Mouse (Mus musculus) heart, embryonic 14.5 days (tissue): ENCODE data around the gene Ccser1. TPM values are rescaled to one million over a fixed set of nuclear protein-coding genes. Genes with fewer than 3 reads are reported as not detected.

Experiments used
- ATAC-seq: fragments of 200-750 bp; cut with Nextera tagmentation; 2 replicates; pipeline ENCODE4 v1.8.0; 2017; ENCODE audit warnings: low read depth, moderate TSS enrichment; ENCODE audit not compliant: insufficient number of reproducible peaks, insufficient read depth, low FRiP score
- H3K27ac ChIP-seq, 2 experiments: fragments of 200-500 bp in 1 of 2; fragments of 300-500 bp in 1 of 2; sonication (generic) in 1 of 2; replicated peaks in 1 of 2; 2 replicates each; pipeline ENCODE4 v1.5.1; 2012 to 2014; ENCODE audit warnings: low read depth in 2 of 2, low read length in 2 of 2, control low read depth in 1 of 2, mild to moderate bottlenecking in 1 of 2, mixed read lengths in 1 of 2; ENCODE audit not compliant: control insufficient read depth in 1 of 2, insufficient read depth in 1 of 2
- H3K27me3 ChIP-seq: fragments of 300-500 bp; sonication (generic); 2 replicates; pipeline ENCODE4 v1.6.1; 2014; ENCODE audit warnings: mild to moderate bottlenecking, low read length, control low read depth; ENCODE audit not compliant: control insufficient read depth, insufficient read depth
- H3K36me3 ChIP-seq: fragments of 300-500 bp; sonication (generic); 2 replicates; pipeline ENCODE4 v1.6.1; 2014; ENCODE audit warnings: mild to moderate bottlenecking, control low read depth, low read length, mixed read lengths; ENCODE audit not compliant: control insufficient read depth, insufficient read depth
- H3K4me1 ChIP-seq, 2 experiments: fragments of 200-500 bp in 1 of 2; fragments of 300-500 bp in 1 of 2; sonication (generic) in 1 of 2; 2 replicates each; pipeline ENCODE4 v1.6.1; 2012 to 2014; ENCODE audit warnings: low read length in 2 of 2, control low read depth in 1 of 2, mixed read lengths in 1 of 2; ENCODE audit not compliant: control insufficient read depth in 2 of 2, insufficient read depth in 2 of 2
- H3K4me2 ChIP-seq: fragments of 300-500 bp; sonication (generic); 2 replicates; pipeline ENCODE4 v1.6.1; 2014; ENCODE audit warnings: mild to moderate bottlenecking, low read length
- H3K4me3 ChIP-seq, 2 experiments: fragments of 200-500 bp in 1 of 2; fragments of 300-500 bp in 1 of 2; sonication (generic) in 1 of 2; 2 replicates each; pipeline ENCODE4 v1.5.1; 2012 to 2014; ENCODE audit warnings: low read length in 2 of 2, mild to moderate bottlenecking in 2 of 2, control low read depth in 1 of 2, low read depth in 1 of 2, moderate library complexity in 1 of 2; ENCODE audit not compliant: control insufficient read depth in 1 of 2, insufficient read depth in 1 of 2
- H3K9ac ChIP-seq: fragments of 300-500 bp; sonication (generic); 2 replicates; pipeline ENCODE4 v1.6.1; 2014; ENCODE audit warnings: mild to moderate bottlenecking, low read length
- H3K9me3 ChIP-seq: fragments of 300-500 bp; sonication (generic); 2 replicates; pipeline ENCODE4 v1.6.1; 2016; ENCODE audit warnings: low read length, control low read depth; ENCODE audit not compliant: control insufficient read depth
- WGBS: fragments of 180-500 bp; shearing (Covaris S2); extraction: QIAGEN DNeasy Blood & Tissue Kit; methylation state at CpG from one replicate; pipeline ENCODE4 v1.1.7; 2014; 5-methylcytosine and 5-hydroxymethylcytosine counted together
- polyA plus RNA-seq: library from polyadenylated mRNA; unstranded; fragments of >200 nt; fragmentation: Nextera tagmentation; extraction: Ambion mirVana; gene quantifications from 2 replicates; pipeline ENCODE4 v1.2.1, GENCODE M21; 2014

The Ccser1 gene
- polyA plus RNA-seq, 1 experiment from 2014 or later = 3.7 TPM

DNA sequence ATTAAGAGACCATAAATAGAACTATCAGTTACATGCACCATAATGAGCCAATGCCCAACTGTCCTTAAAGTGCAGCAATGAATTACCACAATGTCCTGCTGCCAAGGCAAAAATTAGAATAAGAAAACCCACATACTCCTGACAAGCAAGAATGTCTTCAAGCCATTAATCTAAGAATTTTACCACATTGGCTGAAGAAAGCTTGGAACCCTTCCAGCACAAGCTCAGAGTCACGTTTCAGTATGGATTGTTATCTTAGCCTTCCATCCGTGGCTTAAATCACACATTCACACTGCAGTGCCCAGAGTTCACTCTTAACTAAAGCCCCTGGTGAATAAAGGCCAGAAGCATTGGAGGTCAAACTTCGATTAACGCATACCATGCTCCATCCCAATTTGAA lies 115.4 kb downstream of the Ccser1 start:
- no peak overlapping the region for H3K4me3 ChIP-seq
- H3K4me2 ChIP-seq = no peak overlapping the region
- ATAC-seq = no peak
- WGBS = 43% methylated on average over 4 of the region's 4 CpGs
- 0 out of 4 replicates have a peak, but pooled peaks cover 0 to 3% of the 10 kb centered on the region in 2 experiments for H3K4me1 ChIP-seq
- H3K27ac ChIP-seq = no peak overlapping the region
- H3K9ac ChIP-seq = no peak overlapping the region
- no peaks in the 10 kb centered on the region for H3K36me3 ChIP-seq
- no peaks in the 10 kb centered on the region for H3K9me3 ChIP-seq
- no peaks in the 10 kb centered on the region for H3K27me3 ChIP-seq

DNA sequence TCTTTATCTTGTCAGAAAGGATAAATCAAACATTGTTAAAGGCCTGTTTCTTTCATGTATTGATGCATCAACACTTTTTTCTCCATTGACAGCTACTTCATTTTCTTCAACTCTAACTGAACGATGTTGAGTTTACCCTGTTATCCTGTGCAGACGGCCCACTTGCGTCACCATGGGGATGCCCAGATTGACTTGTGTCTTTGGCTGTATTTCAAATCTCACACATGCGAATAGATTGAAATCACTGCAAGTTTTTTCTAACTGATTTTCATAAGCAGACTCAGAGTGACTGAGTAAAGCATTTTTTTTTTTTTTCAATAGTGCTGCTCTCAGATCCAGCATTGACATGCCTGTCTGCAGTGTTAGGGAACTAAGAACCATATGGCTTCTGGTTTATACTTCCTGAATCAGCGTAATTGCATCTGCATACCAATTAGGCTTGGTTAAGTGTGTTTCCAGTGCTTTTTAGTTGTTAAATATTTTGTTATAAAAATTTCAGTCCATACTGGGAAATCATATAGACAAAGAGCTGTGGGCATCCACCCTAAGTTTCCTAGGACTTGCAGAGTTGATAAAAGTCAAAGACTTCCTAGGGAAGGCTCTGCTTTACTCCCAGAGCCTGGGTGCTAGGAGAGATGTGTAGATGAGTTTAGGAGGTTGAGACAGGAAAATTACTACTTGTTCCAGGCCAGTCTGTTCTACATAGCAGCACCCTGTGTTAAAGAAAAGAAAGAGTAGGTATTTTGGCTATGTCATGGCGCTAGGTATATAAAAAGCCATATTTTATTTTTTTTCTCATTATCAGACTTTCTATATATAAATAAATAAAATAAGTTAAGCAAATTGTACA lies 116.3 kb downstream of the Ccser1 start:
- ATAC-seq = no peak
- H3K36me3 ChIP-seq = no peaks in the 10 kb centered on the region
- H3K27ac ChIP-seq = no peak overlapping the region
- no peaks in the 10 kb centered on the region for H3K27me3 ChIP-seq
- no peak overlapping the region for H3K4me3 ChIP-seq
- no peaks in the 10 kb centered on the region for H3K9me3 ChIP-seq
- 73% methylated on average over 6 of the region's 6 CpGs for WGBS
- H3K9ac ChIP-seq = no peak overlapping the region
- H3K4me1 ChIP-seq = 0 out of 4 replicates have a peak, but pooled peaks cover 0 to 3% of the 10 kb centered on the region in 2 experiments
- no peak overlapping the region for H3K4me2 ChIP-seq

DNA sequence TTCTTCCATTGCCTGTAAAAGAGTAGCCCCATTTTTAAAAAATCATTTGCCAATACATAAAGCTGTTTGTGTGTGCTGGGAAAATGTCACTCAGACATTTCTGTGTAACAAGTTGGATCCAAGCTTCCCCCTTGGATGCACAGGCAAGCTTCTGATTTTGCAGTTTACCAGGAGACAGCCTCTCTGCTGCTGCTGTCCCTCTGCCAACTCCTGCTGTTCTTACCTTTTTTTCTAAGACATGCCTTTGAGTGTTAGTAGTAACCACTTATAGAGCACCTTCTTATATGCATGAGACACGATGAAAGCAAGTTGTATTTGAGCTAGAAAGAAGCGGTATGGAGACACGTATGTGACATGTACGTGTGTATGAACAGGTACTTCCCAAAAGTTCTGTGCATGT lies 120.3 kb downstream of the Ccser1 start:
- Histone ChIP-seq H3K27ac (no peak overlapping the region), H3K4me2 (no peak overlapping the region), H3K36me3 (no peaks in the 10 kb centered on the region), H3K9me3 (no peaks in the 10 kb centered on the region), H3K9ac (no peak overlapping the region), H3K4me1 (0 out of 4 replicates have a peak, but pooled peaks cover 0 to 3% of the 10 kb centered on the region in 2 experiments), H3K4me3 (no peak overlapping the region), H3K27me3 (no peaks in the 10 kb centered on the region)
- ATAC-seq = no peak
- 88% methylated on average over 4 of the region's 4 CpGs for WGBS

DNA sequence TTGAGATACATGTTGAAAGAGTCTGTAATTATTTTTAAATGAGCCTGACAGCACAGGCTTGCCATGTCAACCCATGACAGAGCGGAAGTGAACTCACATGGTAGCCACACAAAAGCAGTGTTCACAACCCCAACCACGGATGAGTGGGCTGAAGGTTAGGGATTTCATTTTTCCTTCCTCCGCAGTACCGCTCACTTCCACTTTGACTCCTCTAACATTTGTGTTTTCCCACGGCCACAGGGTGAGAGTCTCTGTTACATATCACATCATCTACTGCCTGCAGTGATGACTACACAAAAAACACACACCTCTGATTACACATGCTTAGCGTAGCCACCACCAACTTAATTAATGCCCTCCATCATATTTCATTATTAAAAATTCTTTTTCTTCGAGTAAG lies 120.9 kb downstream of the Ccser1 start:
- ATAC-seq = no peak
- Histone ChIP-seq H3K9me3 (no peaks in the 10 kb centered on the region), H3K27me3 (no peaks in the 10 kb centered on the region), H3K27ac (no peak overlapping the region), H3K4me1 (no peaks in the 10 kb centered on the region), H3K4me2 (no peak overlapping the region), H3K4me3 (no peak overlapping the region), H3K36me3 (no peaks in the 10 kb centered on the region), H3K9ac (no peak overlapping the region)
- 65% methylated on average over 7 of the region's 7 CpGs for WGBS

- Histone ChIP-seq H3K4me3 (no peak overlapping the region), H3K4me1 (no peaks in the 10 kb centered on the region), H3K9me3 (no peaks in the 10 kb centered on the region), H3K27me3 (no peaks in the 10 kb centered on the region), H3K9ac (no peak overlapping the region), H3K36me3 (no peaks in the 10 kb centered on the region), H3K4me2 (no peak overlapping the region), H3K27ac (no peak overlapping the region)
- 24% methylated on average over 2 of the region's 2 CpGs for WGBS
- no peak for ATAC-seq
These were observed 121.5 kb downstream of the Ccser1 start for GRCm38 (mm10) chr6:61301631-61302030.

DNA sequence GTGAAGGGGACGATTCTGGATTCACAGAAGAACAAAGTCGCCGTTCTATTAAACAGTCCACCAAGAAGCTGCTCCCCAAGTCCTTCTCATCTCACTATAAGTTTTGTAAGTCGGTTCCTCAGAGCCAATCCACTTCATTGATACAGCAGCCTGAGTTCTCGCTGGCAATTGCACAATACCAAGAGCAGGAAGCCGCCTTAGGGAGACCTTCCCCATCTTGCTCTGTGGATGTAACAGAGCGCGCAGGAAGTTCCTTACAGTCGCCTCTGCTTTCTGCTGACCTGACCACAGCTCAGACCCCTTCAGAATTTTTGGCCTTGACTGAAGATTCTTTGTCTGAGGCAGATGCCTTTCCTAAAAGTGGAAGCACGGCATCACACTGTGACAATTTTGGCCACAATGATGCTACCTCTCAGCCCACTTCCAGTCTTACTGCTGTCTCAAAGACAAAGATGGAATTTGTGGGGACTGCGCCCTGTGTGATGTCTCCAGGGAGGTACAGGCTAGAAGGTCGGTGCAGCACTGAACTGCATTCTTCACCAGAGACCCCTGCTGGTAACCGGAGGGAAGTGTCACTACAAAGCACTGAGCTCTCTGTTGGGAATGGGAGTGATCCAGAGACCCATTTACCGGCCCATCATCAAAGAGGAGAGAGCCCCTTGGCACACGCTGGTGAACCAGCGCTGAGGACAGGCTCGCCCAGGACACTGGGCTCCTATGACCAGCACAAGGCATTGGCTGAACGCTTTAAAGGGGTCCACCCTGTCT lies 131.4 kb downstream of the Ccser1 start:
- no peak for ATAC-seq
- Histone ChIP-seq H3K9me3 (no peaks in the 10 kb centered on the region), H3K27ac (no peak overlapping the region), H3K4me3 (no peak overlapping the region), H3K36me3 (no peaks in the 10 kb centered on the region), H3K27me3 (no peaks in the 10 kb centered on the region), H3K4me1 (no peaks in the 10 kb centered on the region), H3K4me2 (no peak overlapping the region), H3K9ac (no peak overlapping the region)
- WGBS = 76% methylated on average over 18 of the region's 18 CpGs

GRCm38 (mm10) chr6:61315884-61316601 lies 135.9 kb downstream of the Ccser1 start:
- 22% methylated on average over 6 of the region's 6 CpGs for WGBS
- ATAC-seq = no peak
- Histone ChIP-seq H3K27ac (no peak overlapping the region), H3K9me3 (no peaks in the 10 kb centered on the region), H3K4me3 (no peak overlapping the region), H3K9ac (no peak overlapping the region), H3K4me1 (no peaks in the 10 kb centered on the region), H3K27me3 (no peaks in the 10 kb centered on the region), H3K4me2 (no peak overlapping the region), H3K36me3 (no peaks in the 10 kb centered on the region)
